Mouse (Mus musculus): Measurements from ENCODE around the gene Fcrl6.

Fcrl6 gene

DNA sequence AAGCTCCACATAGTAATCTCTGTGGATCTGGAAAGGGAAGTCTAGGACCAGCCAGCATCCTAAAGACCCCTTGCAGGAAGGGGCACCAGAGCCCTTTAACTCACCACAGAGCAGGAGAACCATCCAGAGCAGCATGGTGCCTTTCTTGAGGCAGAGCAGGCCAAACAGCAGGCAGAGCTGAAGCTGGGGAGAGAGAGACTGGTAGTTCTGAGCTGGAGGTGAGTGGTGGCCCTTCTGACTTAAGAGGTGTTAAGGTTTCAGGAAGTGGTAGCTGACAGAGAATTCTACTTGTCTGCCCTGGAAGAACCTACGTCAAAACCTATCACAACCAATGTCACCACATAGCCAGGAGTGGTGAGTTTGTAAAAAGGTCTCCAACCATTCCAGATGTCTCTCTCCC lies at the start of gene Fcrl6:
Gene Fcrl6, minus strand, starts transcription at position 226 of the 400 bp plus-strand sequence.
- in situ Hi-C loops (cut with MboI; ENCODE audit: low pct_unique_long_range_greater_than_20kb in 1 of 2, low sequenced_read_pairs in 2 of 2, unreplicated experiment in 1 of 2): no loop called here

DNA sequence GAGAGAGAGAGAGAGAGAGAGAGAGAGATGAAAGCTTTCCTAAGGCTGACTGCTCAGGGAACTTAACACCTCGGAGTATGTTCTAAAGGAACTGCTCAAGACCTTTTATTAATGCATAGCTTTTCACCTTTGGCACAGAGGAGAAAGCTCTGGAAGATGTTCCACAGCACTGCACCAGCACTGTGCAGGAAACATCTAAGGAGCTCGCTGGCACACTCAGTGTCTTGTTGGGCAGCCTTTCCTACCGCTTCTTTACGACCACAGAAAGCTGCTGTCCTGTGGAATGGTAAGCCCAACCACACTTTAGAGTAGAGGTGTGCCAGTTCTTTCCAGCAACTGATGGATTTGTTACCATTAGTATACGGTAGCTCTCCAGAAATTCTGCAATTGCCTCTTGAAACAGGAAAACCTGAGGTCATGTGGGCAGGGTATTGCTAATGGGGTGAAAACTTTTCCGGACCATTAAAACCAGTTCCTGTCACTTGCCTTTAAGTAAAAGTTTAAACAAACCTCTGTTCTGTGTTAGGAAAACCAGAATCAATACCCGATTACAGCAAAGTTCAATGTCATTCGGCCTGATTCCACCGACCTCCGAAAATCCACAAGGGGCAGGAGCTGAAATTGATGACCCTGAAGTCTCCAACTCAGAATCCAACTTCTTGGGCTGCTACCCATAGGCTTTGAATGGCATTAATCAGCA lies 49.1 kb upstream of the Fcrl6 start:
- in situ Hi-C loops (cut with MboI; ENCODE audit: low pct_unique_long_range_greater_than_20kb in 1 of 2, low sequenced_read_pairs in 2 of 2, unreplicated experiment in 1 of 2): loop anchor here in 1 of 2 experiments (10.0 kb wide), 1 partner anchor 53 kb away; no protein-coding TSS in a partner anchor

DNA sequence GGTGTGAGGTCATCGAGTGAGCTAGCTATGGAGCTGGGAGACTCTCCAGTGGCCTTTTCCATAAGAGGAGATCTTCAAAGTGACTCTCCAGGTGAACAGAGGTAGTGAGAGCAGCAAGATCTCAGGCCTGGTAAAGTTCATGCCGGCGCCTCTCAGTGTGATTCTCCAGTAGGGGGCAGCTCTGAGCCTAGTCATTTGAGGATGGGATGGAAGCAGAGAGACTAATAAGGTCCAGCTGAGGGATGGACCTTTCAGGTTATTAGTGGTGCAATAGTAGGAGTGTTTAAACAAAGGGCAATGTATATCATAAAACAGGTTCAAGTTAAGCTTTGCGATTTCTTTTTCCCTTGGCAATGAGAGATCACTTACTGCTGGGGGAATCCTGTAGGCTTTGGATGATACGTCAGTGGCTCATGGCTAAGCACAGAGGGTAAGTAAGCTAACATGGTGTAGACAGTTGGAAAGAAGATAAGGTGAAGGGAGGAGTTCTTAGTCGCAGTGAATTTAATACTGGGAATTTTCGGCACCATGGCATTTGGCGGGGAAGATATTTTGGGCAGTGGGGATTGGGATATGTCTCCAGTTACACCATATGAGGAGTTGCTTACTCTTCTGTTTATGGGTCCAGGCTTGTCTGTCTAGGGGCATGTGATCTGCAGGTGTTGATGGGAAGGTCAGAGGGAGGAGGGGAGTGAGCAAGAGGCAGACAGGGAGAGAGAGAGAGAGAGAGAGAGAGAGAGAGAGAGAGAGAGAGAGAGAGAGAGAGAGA lies 48.4 kb upstream of the Fcrl6 start:
- in situ Hi-C loops (cut with MboI; ENCODE audit: low pct_unique_long_range_greater_than_20kb in 1 of 2, low sequenced_read_pairs in 2 of 2, unreplicated experiment in 1 of 2): loop anchor here in 1 of 2 experiments (10.0 kb wide), 1 partner anchor 54 kb away; no protein-coding TSS in a partner anchor

DNA sequence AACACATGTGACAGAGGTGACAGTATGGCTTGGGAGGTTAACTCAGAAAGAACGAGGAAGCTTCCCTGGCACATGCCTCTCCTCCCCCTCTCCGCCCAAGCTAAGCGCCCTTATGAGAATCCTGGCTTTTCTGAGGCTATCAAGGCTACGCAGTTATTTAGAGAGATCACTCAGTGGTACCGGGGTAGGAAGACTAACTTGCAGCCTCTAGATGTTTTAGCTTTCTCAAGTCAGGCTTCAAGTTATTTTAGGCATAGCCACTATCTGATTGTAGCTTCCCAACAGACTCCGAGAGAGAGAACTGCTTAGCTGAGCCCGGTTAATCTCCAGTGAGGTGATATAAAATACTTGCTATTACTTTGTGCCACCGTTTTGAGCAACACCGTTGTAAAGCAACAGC lies 47.0 kb upstream of the Fcrl6 start:
- in situ Hi-C loops (cut with MboI; ENCODE audit: low pct_unique_long_range_greater_than_20kb in 1 of 2, low sequenced_read_pairs in 2 of 2, unreplicated experiment in 1 of 2): loop anchor here in 1 of 2 experiments (25.0 kb wide), 1 partner anchor 237 kb away; no protein-coding TSS in a partner anchor

DNA sequence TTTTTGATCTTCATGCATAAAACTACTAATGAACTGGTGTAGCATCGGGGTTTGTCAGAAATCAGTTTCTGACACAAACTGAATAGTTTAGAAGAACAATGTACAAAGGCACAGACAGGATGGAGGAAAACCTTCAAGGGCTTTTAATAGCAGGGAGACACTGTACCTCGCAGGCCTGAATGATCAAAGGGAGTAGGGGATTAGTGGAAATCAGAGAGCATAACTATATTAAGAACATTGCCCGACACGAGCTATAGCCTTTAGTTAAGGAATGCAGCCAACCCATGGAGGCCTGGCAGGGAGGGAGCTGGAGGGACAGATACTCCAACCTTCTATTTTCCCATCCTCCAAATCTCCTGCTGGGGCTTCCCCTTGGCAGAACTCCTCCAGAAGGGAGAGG lies 44.9 kb upstream of the Fcrl6 start:
- in situ Hi-C loops (cut with MboI; ENCODE audit: low pct_unique_long_range_greater_than_20kb in 1 of 2, low sequenced_read_pairs in 2 of 2, unreplicated experiment in 1 of 2): loop anchor here in 1 of 2 experiments (25.0 kb wide), 1 partner anchor 235 kb away; no protein-coding TSS in a partner anchor

DNA sequence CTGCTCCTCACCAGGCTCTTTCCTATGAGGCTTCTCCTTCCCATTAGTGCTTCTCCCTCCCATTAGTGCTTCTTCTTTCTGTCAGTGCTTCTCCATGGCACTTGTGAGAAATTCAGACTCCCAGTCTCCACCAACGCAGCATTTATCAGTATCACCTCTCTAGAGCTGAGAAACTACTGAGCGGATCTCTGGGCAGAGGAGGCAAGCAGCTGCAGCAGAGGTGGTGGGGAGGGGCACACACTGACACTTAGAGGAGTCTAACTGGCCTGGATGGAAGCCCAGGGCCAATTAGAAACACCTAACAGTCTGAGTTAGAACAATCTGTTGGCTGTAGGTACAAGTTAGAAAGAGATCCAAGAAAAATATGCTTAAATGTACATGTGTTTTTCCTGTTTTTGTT lies 36.4 kb upstream of the Fcrl6 start:
- in situ Hi-C loops (cut with MboI; ENCODE audit: low pct_unique_long_range_greater_than_20kb in 1 of 2, low sequenced_read_pairs in 2 of 2, unreplicated experiment in 1 of 2): loop anchor here (10.0 to 25.0 kb wide), 2 partner anchors 114 to 226 kb away; partner anchors contain the start of gene Cfap45 (in 1 of the 2)

DNA sequence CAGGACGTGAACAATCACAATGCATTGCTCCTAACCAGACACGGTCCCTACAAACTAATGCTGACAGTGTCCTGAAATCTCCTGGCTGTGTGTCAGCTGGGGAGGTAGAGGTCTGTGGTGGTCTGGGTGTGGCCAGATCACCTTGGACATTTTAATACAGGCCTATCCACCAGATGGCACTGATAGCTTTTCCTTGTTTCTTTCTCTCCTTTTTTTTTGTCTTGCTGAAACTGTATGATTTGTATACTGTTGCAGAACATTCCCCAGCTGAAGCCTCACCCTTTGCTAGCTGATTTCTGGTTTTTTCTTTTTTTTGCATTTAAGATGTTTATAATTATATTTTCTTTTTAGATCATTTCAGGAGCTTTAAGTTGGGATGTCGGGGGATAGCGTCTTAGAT lies 35.5 kb upstream of the Fcrl6 start:
- in situ Hi-C loops (cut with MboI; ENCODE audit: low pct_unique_long_range_greater_than_20kb in 1 of 2, low sequenced_read_pairs in 2 of 2, unreplicated experiment in 1 of 2): loop anchor here (10.0 to 25.0 kb wide), 2 partner anchors 113 to 226 kb away; partner anchors contain the start of gene Cfap45 (in 1 of the 2)

DNA sequence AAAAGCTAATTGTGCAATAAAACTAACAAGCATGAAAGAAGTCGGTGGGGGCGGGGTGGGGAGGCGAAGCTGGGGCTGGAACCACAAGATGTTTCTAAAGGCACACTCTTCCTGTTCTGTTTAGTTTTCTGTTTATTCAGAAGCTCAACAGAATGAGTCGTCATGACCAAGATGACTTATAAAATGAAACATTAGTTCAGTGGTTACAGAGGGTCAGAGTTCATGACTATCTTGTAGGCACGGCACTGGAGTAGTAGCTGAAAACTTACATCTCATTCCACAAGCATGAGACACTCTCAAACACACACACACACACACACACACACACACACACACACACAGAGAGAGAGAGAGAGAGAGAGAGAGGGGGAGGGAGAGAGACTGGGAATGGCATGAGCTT lies 33.9 kb upstream of the Fcrl6 start:
- in situ Hi-C loops (cut with MboI; ENCODE audit: low pct_unique_long_range_greater_than_20kb in 1 of 2, low sequenced_read_pairs in 2 of 2, unreplicated experiment in 1 of 2): loop anchor here (10.0 to 25.0 kb wide), 2 partner anchors 111 to 224 kb away; partner anchors contain the start of gene Cfap45 (in 1 of the 2)

DNA sequence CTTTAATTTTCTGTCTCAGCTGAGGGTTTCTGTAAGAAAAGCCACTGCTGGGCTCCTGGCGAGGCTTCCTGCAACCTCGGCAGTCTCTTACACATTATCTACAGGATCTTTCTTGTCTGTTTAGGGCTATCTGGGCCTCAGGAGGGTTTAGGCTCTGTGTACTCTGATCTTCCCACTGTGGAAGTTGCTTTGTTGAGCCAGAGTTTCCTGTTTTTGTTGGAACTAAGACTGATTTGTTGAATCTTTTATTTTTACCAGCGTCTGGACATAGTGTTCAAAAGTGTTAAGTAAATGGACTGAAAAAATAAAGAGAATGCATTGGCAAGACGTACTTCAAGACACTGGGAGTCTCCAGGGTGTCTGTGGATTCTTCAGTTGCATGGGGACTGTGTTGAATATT lies 32.9 kb upstream of the Fcrl6 start:
- in situ Hi-C loops (cut with MboI; ENCODE audit: low pct_unique_long_range_greater_than_20kb in 1 of 2, low sequenced_read_pairs in 2 of 2, unreplicated experiment in 1 of 2): loop anchor here (10.0 to 25.0 kb wide), 2 partner anchors 110 to 223 kb away; partner anchors contain the start of gene Cfap45 (in 1 of the 2)

DNA sequence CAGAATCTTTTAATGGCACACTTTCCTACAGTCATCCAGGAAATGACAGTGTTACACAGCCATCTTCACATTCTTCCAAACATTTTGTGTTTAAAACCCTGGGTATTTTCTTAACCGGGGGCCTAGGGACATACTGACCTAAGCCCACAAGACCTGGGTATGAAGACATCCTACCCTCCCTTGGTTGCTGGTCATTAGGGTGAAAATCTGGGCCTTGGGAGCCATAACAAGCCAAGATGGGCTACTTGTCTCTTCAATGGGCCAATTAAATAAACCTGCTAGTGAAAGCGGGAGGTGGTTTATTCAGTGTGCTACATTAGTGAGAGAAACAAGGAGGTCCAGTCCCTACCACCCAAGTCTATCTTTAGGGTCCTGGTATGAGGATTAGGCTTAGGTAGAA lies 31.8 kb upstream of the Fcrl6 start:
- in situ Hi-C loops (cut with MboI; ENCODE audit: low pct_unique_long_range_greater_than_20kb in 1 of 2, low sequenced_read_pairs in 2 of 2, unreplicated experiment in 1 of 2): loop anchor here (10.0 to 25.0 kb wide), 2 partner anchors 109 to 222 kb away; partner anchors contain the start of gene Cfap45 (in 1 of the 2)

DNA sequence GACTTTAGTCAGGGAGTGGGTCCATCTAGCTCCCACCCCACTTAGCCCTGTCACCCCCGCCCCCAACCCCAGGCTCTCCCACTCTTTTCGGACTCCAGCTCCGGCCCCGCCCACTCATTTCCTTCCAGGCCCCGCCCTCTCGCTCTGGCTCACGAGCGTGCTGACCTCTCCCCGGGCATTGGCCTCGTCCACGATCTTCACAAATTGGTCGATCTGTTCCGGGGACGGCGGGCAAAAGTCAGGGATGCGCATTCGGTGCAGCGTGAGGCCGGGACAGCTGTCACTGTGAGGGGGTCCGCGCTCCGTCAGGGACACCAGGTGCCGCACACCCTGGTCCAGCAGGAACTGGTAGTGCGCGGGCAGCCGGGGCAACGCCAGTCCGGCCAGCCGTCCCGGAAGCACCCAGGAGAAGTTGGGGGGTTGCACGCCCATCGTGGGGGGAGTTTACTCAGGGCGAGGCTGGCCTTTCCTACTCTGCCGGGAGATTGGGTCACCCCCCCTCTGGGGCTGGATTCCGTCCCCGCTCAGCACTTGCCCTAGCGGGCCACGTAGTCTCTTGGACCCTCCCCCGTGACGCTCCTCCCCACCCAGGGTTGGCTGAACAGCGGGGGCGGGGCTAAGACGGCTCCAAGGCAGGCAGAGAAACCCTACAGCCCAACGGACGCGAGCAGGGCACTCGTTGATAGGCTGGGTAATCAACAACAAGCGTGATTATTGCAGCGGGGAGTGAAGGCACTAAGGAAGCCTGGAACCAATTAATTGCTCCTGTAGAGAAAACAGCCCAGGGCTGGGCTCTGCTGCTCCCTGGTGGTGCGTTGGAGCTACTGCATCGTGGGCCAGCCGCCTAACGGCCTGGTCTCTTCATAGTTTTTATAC lies 30.3 kb upstream of the Fcrl6 start, which contains the start of gene Dusp23:
Gene Dusp23, minus strand, starts transcription at position 512 of the 876 bp plus-strand sequence.
- in situ Hi-C loops (cut with MboI; ENCODE audit: low pct_unique_long_range_greater_than_20kb in 1 of 2, low sequenced_read_pairs in 2 of 2, unreplicated experiment in 1 of 2): loop anchor here (10.0 to 25.0 kb wide), 2 partner anchors 108 to 220 kb away; partner anchors contain the start of gene Cfap45 (in 1 of the 2)

DNA sequence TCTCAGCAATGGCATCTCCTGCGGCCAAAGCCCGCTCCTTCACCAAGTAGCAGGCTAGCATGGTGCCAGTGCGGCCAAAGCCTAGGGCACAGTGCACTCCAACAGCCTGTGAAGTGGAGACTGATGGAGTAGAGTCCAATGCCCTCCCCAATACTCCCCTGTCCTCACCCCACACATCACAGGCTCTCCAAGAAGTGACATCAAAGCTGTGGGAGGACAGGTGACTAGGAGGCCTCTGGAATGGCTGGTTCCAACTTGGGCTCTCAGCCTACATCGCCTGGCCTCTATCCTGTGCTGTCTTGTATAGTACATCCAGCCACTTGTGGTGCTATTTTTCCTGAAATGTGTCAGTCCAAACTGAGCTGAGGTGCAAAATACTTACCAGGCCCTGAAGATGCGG lies 29.4 kb upstream of the Fcrl6 start:
- in situ Hi-C loops (cut with MboI; ENCODE audit: low pct_unique_long_range_greater_than_20kb in 1 of 2, low sequenced_read_pairs in 2 of 2, unreplicated experiment in 1 of 2): loop anchor here (10.0 to 25.0 kb wide), 2 partner anchors 107 to 219 kb away; partner anchors contain the start of gene Cfap45 (in 1 of the 2)

DNA sequence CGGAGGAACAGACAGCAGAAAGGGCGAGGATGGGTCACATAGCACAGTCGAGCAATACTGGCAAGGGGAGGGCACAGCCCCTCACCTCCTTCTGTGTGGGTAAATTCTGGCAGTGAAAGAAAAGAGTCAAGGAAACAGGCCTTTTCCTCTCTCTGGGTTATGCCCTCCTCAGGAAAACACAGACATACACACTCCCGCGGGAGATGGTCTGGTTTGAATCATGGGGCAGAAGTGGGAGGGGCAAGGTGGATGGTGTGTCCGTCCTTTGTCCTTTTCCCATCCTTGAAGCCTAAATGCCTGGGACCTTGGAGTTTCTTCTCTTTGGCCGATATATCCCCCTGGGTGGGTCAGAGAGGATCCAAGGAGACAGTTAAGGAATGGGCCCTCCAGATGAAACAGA lies 27.5 kb upstream of the Fcrl6 start:
- in situ Hi-C loops (cut with MboI; ENCODE audit: low pct_unique_long_range_greater_than_20kb in 1 of 2, low sequenced_read_pairs in 2 of 2, unreplicated experiment in 1 of 2): loop anchor here (10.0 to 25.0 kb wide), 3 partner anchors 105 to 225 kb away; partner anchors contain the start of gene Cfap45 (in 1 of the 2)

DNA sequence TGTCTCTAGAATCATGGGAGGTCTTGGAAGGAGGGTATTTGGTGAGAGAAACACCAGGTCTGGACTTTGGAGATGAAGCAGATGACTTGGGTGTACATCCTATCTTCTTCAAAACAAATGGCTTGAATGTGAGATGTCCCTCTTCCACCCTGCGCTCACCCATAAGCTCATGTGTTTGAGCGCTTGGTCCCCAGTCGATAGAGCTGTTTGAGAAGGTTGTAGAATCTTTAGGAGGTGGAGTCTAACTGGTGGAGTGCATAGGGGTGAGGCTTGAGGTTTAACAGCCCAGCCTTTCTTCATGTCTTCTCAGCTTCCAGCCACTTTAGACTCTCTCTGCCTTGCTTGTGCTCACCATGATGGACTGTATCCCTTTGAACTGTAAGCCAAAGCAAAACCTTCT lies 24.0 kb upstream of the Fcrl6 start:
- in situ Hi-C loops (cut with MboI; ENCODE audit: low pct_unique_long_range_greater_than_20kb in 1 of 2, low sequenced_read_pairs in 2 of 2, unreplicated experiment in 1 of 2): loop anchor here (10.0 to 25.0 kb wide), 2 partner anchors 214 to 222 kb away; no protein-coding TSS in a partner anchor

DNA sequence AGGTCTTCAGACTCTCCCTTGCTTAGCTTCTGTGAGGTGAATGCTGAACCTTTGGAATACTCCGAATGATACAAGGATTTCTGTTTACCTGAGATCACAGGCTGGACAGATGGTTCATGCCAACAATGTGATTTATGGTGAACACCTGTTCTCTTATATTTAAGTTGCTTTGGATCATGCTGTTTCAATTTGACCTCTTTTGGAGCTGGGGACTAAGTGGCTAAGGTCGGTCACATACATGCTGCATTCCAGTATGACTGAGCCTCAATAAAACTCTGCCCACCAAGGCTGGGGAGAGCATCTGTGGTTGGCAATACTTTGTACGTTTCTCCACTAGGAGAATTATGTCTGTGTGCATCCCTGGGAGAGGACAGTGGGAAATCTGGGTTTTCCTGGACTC lies 21.7 kb upstream of the Fcrl6 start:
- in situ Hi-C loops (cut with MboI; ENCODE audit: low pct_unique_long_range_greater_than_20kb in 1 of 2, low sequenced_read_pairs in 2 of 2, unreplicated experiment in 1 of 2): loop anchor here in 1 of 2 experiments (10.0 kb wide), 1 partner anchor 219 kb away; no protein-coding TSS in a partner anchor

DNA sequence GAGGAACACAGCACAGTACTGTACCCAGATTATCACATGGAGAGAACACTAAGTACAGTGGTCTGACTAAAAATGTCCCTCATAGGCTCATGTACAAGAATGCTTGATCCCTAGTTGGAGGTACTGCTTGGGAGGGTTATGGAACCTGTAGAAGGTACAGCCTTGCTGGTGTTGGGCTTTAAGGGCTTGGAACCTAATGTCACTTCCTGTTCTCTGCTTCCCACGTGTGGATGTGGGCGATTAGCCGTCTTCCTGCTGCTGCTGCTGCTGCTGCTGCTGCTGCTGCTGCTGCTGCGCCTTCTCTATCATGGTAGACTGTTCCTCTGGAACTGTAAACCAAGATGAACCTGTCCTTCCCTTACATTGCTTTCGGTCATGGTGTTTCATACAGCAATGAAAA lies 21.2 kb upstream of the Fcrl6 start:
- in situ Hi-C loops (cut with MboI; ENCODE audit: low pct_unique_long_range_greater_than_20kb in 1 of 2, low sequenced_read_pairs in 2 of 2, unreplicated experiment in 1 of 2): loop anchor here in 1 of 2 experiments (10.0 kb wide), 1 partner anchor 219 kb away; no protein-coding TSS in a partner anchor

DNA sequence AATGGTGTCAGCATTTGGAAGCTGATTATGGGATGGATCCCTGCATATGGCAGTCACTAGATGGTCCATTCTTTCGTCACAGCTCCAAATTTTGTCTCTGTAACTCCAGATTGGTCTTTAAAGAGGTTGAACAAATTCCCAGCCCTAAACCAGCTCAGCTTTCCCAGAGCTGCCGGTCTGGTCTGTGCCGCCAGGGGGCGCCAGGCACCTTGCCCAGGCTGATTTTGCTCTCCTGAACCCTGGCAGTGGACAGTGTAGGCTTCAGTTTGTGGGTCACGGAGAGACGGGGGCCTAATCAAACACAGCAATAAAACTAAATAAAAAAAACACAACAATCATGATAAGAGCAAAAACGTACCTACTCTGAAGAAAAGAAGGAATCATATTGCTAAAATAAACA lies 16.9 kb upstream of the Fcrl6 start:
- in situ Hi-C loops (cut with MboI; ENCODE audit: low pct_unique_long_range_greater_than_20kb in 1 of 2, low sequenced_read_pairs in 2 of 2, unreplicated experiment in 1 of 2): no loop called here

DNA sequence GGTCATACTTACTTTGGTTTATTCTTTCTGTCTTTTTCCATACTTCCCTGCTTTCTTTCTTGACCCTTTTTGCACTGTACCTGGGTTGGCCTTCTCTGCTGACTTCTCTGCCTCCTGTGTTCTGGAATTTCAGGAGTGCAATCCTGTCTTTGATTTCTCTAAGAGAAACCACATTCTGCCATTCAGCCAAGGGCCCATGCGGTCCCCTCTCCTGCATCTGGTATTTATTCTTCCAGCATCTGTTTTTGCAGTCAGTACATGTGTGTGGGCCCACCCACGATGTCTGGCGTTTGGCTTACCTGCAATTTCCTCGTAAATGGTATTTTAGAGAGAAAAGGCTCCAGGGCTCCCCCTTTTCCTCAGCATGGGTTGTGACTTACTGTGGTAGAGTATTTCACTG lies 15.8 kb upstream of the Fcrl6 start:
- in situ Hi-C loops (cut with MboI; ENCODE audit: low pct_unique_long_range_greater_than_20kb in 1 of 2, low sequenced_read_pairs in 2 of 2, unreplicated experiment in 1 of 2): no loop called here

All from mouse embryonic stem cell (cell line).